Mouse (Mus musculus) liver, embryonic 14.5 days (tissue): ENCODE results near the gene Kmo. TPM values are rescaled to one million over a fixed set of nuclear protein-coding genes. Genes with fewer than 3 reads are reported as not detected.

Source experiments
- ATAC-seq: fragments of 200-750 bp; cut with Nextera tagmentation; 2 replicates; pipeline ENCODE4 v1.8.0; 2017; ENCODE audit warnings: moderate number of reproducible peaks, mild to moderate bottlenecking, moderate library complexity; ENCODE audit not compliant: insufficient read depth
- DNase-seq, 3 experiments: peaks; one replicate each; pipeline ENCODE4 v3.0.0-alpha.2; 2012 to 2013; ENCODE audit warnings: low read depth in 3 of 3, low spot score in 3 of 3
- H3K27ac ChIP-seq: fragments of 300-500 bp; sonication (generic); 2 replicates; pipeline ENCODE4 v1.5.1; 2014; ENCODE audit warnings: moderate library complexity, mild to moderate bottlenecking, control low read depth, inconsistent platforms
- H3K27me3 ChIP-seq: fragments of 300-500 bp; sonication (generic); 2 replicates; pipeline ENCODE4 v1.6.1; 2014; ENCODE audit warnings: mild to moderate bottlenecking, low read length, moderate library complexity; ENCODE audit not compliant: control insufficient read depth, insufficient read depth
- H3K36me3 ChIP-seq: fragments of 300-500 bp; sonication (generic); replicated peaks from 2 replicates; pipeline ENCODE4 v1.6.1; 2014; ENCODE audit warnings: low read depth; ENCODE audit not compliant: control insufficient read depth, insufficient read depth
- H3K4me1 ChIP-seq, 2 experiments: fragments of 200-500 bp in 1 of 2; fragments of 300-500 bp in 1 of 2; sonication (generic) in 1 of 2; replicated peaks; 2 replicates each; pipeline ENCODE4 v1.6.1; 2012 to 2014; ENCODE audit warnings: antibody characterized with exemption in 1 of 2, inconsistent platforms in 1 of 2, low read length in 1 of 2; ENCODE audit not compliant: control insufficient read depth in 2 of 2, insufficient read depth in 2 of 2
- H3K4me2 ChIP-seq: fragments of 300-500 bp; sonication (generic); 2 replicates; pipeline ENCODE4 v1.6.1; 2014; ENCODE audit warnings: low read depth, mild to moderate bottlenecking, control low read depth, moderate library complexity
- H3K4me3 ChIP-seq, 2 experiments: fragments of 200-500 bp in 1 of 2; fragments of 300-500 bp in 1 of 2; sonication (generic) in 1 of 2; 2 replicates each; pipeline ENCODE4 v1.5.1; 2012 to 2014; ENCODE audit warnings: low read depth in 2 of 2, low read length in 2 of 2, mild to moderate bottlenecking in 2 of 2, control low read depth in 1 of 2, inconsistent platforms in 1 of 2, moderate library complexity in 1 of 2; ENCODE audit not compliant: insufficient read depth in 1 of 2
- H3K9ac ChIP-seq: fragments of 300-500 bp; sonication (generic); replicated peaks from 2 replicates; pipeline ENCODE4 v1.6.1; 2014; ENCODE audit warnings: mild to moderate bottlenecking, control low read depth, moderate library complexity
- H3K9me3 ChIP-seq: fragments of 300-500 bp; sonication (generic); 2 replicates; pipeline ENCODE4 v1.6.1; 2016; ENCODE audit warnings: low read length, mixed read lengths; ENCODE audit not compliant: control insufficient read depth
- CTCF ChIP-seq: IDR thresholded peaks from 2 replicates; pipeline ENCODE4 v1.5.1; 2016; ENCODE audit warnings: antibody characterized with exemption, low read depth, control low read depth
- EP300 ChIP-seq: IDR thresholded peaks from 2 replicates; pipeline ENCODE4 v1.6.1; 2016; ENCODE audit warnings: antibody characterized with exemption, low read depth
- WGBS: fragments of 180-500 bp; shearing (Covaris S2); extraction: QIAGEN DNeasy Blood & Tissue Kit; methylation state at CpG from one replicate; pipeline ENCODE4 v1.1.7; 2014; ENCODE audit not compliant: insufficient replicate concordance; 5-methylcytosine and 5-hydroxymethylcytosine counted together
- polyA plus RNA-seq, 2 experiments: library from polyadenylated mRNA; depleted of rRNA in 1 of 2; stranded (reverse) in 1 of 2; unstranded in 1 of 2; fragments of >200 nt; fragmentation: Nextera tagmentation in 1 of 2; extraction: Ambion mirVana in 1 of 2; gene quantifications; 2 replicates each; pipeline versions ENCODE4 v1.2.1 to v1.2.3; 2012 to 2014

Kmo gene
- polyA plus RNA-seq, 2 experiments = 5.8 to 9.4 TPM

GRCm38 (mm10) chr1:175669456-175669855 lies 49.3 kb downstream of the Kmo start:
- WGBS = 78% methylated on average over 3 of the region's 3 CpGs
- TF ChIP-seq CTCF = no peak
- TF ChIP-seq EP300 = no peak

GRCm38 (mm10) chr1:175670042-175670441 lies 49.9 kb downstream of the Kmo start:
- Histone ChIP-seq H3K4me3 (no peak overlapping the region), H3K4me2 (no peak overlapping the region), H3K36me3 (no peaks in the 10 kb centered on the region), H3K27me3 (no peaks in the 10 kb centered on the region), H3K9me3 (no peaks in the 10 kb centered on the region), H3K27ac (no peak overlapping the region), H3K4me1 (no peaks in the 10 kb centered on the region), H3K9ac (no peak overlapping the region)
- no peak for ATAC-seq
- no peak for DNase-seq
- no peak for TF ChIP-seq EP300
- no peak for TF ChIP-seq CTCF
- WGBS = 72% methylated on average over 7 of the region's 7 CpGs

More at GRCm38 (mm10) chr1:175669456-175669855, 49.3 kb downstream of the Kmo start:
- no peak overlapping the region for H3K4me3 ChIP-seq
- H3K27me3 ChIP-seq = no peaks in the 10 kb centered on the region
- no peak overlapping the region for H3K27ac ChIP-seq
- no peak overlapping the region for H3K9ac ChIP-seq
- H3K4me1 ChIP-seq = no peaks in the 10 kb centered on the region
- DNase-seq (no peak), ATAC-seq (no peak)
- H3K36me3 ChIP-seq = no peaks in the 10 kb centered on the region
- no peak overlapping the region for H3K4me2 ChIP-seq
- no peaks in the 10 kb centered on the region for H3K9me3 ChIP-seq

- Histone ChIP-seq H3K9me3 (no peaks in the 10 kb centered on the region), H3K4me2 (no peak overlapping the region), H3K4me3 (no peak overlapping the region), H3K27me3 (no peaks in the 10 kb centered on the region), H3K4me1 (no peaks in the 10 kb centered on the region), H3K36me3 (no peaks in the 10 kb centered on the region), H3K9ac (no peak overlapping the region), H3K27ac (no peak overlapping the region)
- ATAC-seq (no peak), DNase-seq (no peak)
- 4% methylated on average over 1 of the region's 1 CpGs for WGBS
- TF ChIP-seq CTCF (no peak), EP300 (no peak)
Measured at GRCm38 (mm10) chr1:175671626-175672025, 51.4 kb downstream of the Kmo start.

- H3K9me3 ChIP-seq = no peaks in the 10 kb centered on the region
- ATAC-seq (no peak), DNase-seq (no peak)
- H3K4me1 ChIP-seq = no peaks in the 10 kb centered on the region
- WGBS = 59% methylated on average over 7 of the region's 7 CpGs
- H3K4me2 ChIP-seq = no peak overlapping the region
- no peaks in the 10 kb centered on the region for H3K27me3 ChIP-seq
- no peak overlapping the region for H3K4me3 ChIP-seq
- TF ChIP-seq CTCF (no peak), EP300 (no peak)
- H3K27ac ChIP-seq = no peak overlapping the region
- no peaks in the 10 kb centered on the region for H3K36me3 ChIP-seq
- H3K9ac ChIP-seq = no peak overlapping the region
Measured at GRCm38 (mm10) chr1:175673563-175674325, 53.6 kb downstream of the Kmo start.

GRCm38 (mm10) chr1:175675116-175675515 lies 54.9 kb downstream of the Kmo start:
- Histone ChIP-seq H3K4me1 (no peaks in the 10 kb centered on the region), H3K4me3 (no peak overlapping the region), H3K36me3 (no peaks in the 10 kb centered on the region), H3K27me3 (no peaks in the 10 kb centered on the region), H3K9me3 (no peaks in the 10 kb centered on the region), H3K27ac (no peak overlapping the region), H3K4me2 (no peak overlapping the region), H3K9ac (no peak overlapping the region)
- ATAC-seq = no peak
- DNase-seq = no peak
- 67% methylated on average over 6 of the region's 6 CpGs for WGBS
- TF ChIP-seq CTCF (no peak), EP300 (no peak)
